Mouse (Mus musculus): ENCODE measurements around the gene Preb.

DNA sequence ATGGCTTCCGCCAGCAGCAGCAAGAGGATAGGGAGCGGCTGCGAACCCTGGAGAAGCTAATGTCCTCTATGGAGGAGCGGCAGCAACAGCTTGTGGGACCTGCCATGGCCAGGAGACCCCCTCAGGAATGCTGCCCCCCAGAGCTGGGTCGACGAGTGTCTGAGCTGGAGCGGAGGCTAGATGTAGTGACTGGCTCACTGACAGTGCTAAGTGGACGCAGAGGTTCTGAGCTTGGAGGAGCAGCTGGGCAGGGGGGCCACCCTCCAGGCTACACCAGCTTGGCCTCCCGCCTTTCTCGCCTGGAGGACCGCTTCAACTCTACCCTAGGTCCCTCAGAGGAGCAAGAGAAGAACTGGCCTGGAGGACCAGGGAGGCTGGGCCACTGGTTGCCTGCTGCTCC lies 42.8 kb downstream of the Preb start:
- TF ChIP-seq ZC3H11A (IDR thresholded peaks at IDR 0.05; ENCODE audit: borderline replicate concordance, low read depth, low read length) (no peak), MAFK (IDR thresholded peaks at IDR 0.05; ENCODE audit: insufficient read depth, low read depth, low read length) (no peak)

Measured in ES-E14 (cell line).